Mouse (Mus musculus): Measurements from ENCODE around the gene Ubxn7.

Ubxn7 gene

GRCm38 (mm10) chr16:32384885-32385284, 52.8 kb downstream of the Ubxn7 start:
- no peak for DNase-seq

GRCm38 (mm10) chr16:32386826-32387225, 54.8 kb downstream of the Ubxn7 start:
- no peak for DNase-seq

GRCm38 (mm10) chr16:32389049-32389448, 57.0 kb downstream of the Ubxn7 start:
- no peak for DNase-seq

GRCm38 (mm10) chr16:32389841-32390240, 57.8 kb downstream of the Ubxn7 start:
- DNase-seq = no peak

GRCm38 (mm10) chr16:32390882-32391281, 58.8 kb downstream of the Ubxn7 start:
- no peak for DNase-seq

- no peak for DNase-seq
Measured at GRCm38 (mm10) chr16:32395679-32396540, 63.9 kb downstream of the Ubxn7 start.

- no peak for DNase-seq
Measured at GRCm38 (mm10) chr16:32396541-32396835, 64.4 kb downstream of the Ubxn7 start.

GRCm38 (mm10) chr16:32398206-32398605, 66.1 kb downstream of the Ubxn7 start:
- DNase-seq = no peak

- no peak for DNase-seq
Measured at GRCm38 (mm10) chr16:32400267-32400666, 68.2 kb downstream of the Ubxn7 start, which contains the start of gene Tm4sf19. Tm4sf19 (plus strand) TSS chr16:32400506.

- DNase-seq = no peak
Measured at GRCm38 (mm10) chr16:32401335-32401965, 69.4 kb downstream of the Ubxn7 start.

- DNase-seq = no peak
Measured at GRCm38 (mm10) chr16:32402818-32403217, 70.8 kb downstream of the Ubxn7 start.

- no peak for DNase-seq
Measured at GRCm38 (mm10) chr16:32405716-32406115, 73.7 kb downstream of the Ubxn7 start.

GRCm38 (mm10) chr16:32406671-32407070, 74.6 kb downstream of the Ubxn7 start:
- no peak for DNase-seq

- no peak for DNase-seq
Measured at GRCm38 (mm10) chr16:32407730-32408129, 75.7 kb downstream of the Ubxn7 start.

- no peak for DNase-seq
Measured at GRCm38 (mm10) chr16:32417457-32417856, 85.4 kb downstream of the Ubxn7 start.

- DNase-seq = peak; percentile 96
Measured at GRCm38 (mm10) chr16:32419517-32420483, 87.7 kb downstream of the Ubxn7 start, which contains the start of gene Tctex1d2. Tctex1d2 (plus strand) TSS chr16:32419702.

- DNase-seq = peak; percentile 18
Measured at GRCm38 (mm10) chr16:32427506-32427905, 95.4 kb downstream of the Ubxn7 start.

GRCm38 (mm10) chr16:32430474-32431046, 98.5 kb downstream of the Ubxn7 start, which contains the start of gene Pcyt1a:
Pcyt1a (plus strand) TSS chr16:32430921.
- DNase-seq = peak; percentile 93

- no peak for DNase-seq
Measured at GRCm38 (mm10) chr16:32431047-32431591, 99.1 kb downstream of the Ubxn7 start.

GRCm38 (mm10) chr16:32431926-32432325, 99.9 kb downstream of the Ubxn7 start:
- DNase-seq = no peak

- DNase-seq = no peak
Measured at GRCm38 (mm10) chr16:32433138-32433537, 101.1 kb downstream of the Ubxn7 start.

GRCm38 (mm10) chr16:32434066-32434465, 102.0 kb downstream of the Ubxn7 start:
- no peak for DNase-seq
